Mouse (Mus musculus): ENCODE data around the gene 1700001F09Rik. TPM values are rescaled to one million over a fixed set of nuclear protein-coding genes. Genes with fewer than 3 reads are reported as not detected.
"Not testable (repeated sequence)": the region's sequence is repeated elsewhere in the genome, so short reads cannot be mapped to it uniquely, and the experiment has no call there.

Gene 1700001F09Rik
- polyA plus RNA-seq (2014; fragmentation: Nextera tagmentation; extraction: Ambion mirVana) = not detected in 2 replicates

DNA sequence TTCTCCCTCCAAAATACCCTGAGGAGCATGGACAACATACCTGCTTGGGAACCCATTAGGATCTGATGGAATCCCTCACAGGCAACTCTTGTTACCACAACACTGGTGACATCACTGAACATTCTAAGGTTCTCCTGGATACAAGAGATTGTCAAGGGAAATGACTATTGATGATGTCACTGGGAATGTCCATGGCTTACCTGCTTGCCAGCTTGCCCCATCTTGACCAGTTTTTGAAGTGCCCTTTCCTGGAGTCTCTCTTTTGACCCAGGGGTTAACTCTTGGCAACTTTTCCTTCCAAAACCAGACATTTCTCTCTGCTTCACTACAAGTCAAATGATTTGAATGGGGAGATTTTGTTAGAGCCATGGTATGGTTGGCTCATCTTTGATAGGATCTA is at the start of gene 1700001F09Rik:
Gene 1700001F09Rik, minus strand, starts transcription at position 101 of the 400 bp plus-strand sequence.
- not testable (repeated sequence) for H3K4me3 ChIP-seq (ENCODE audit: low read depth, low read length); H3K4me2 ChIP-seq (ENCODE audit: low read depth, severe bottlenecking); DNase-seq (ENCODE audit: low spot score); H3K27ac ChIP-seq (replicated peaks; ENCODE audit: low read depth, low read length); H3K9ac ChIP-seq (ENCODE audit: low read length); H3K27me3 ChIP-seq (ENCODE audit: control insufficient read depth, insufficient read depth, low read length); H3K9me3 ChIP-seq (ENCODE audit: control insufficient read depth, low read length); H3K4me1 ChIP-seq (ENCODE audit: control insufficient read depth, insufficient read depth, low read length); H3K36me3 ChIP-seq (ENCODE audit: control insufficient read depth, insufficient read depth, low read length); ATAC-seq (ENCODE audit: insufficient number of reproducible peaks, low FRiP score, low TSS enrichment, low read depth)

DNA sequence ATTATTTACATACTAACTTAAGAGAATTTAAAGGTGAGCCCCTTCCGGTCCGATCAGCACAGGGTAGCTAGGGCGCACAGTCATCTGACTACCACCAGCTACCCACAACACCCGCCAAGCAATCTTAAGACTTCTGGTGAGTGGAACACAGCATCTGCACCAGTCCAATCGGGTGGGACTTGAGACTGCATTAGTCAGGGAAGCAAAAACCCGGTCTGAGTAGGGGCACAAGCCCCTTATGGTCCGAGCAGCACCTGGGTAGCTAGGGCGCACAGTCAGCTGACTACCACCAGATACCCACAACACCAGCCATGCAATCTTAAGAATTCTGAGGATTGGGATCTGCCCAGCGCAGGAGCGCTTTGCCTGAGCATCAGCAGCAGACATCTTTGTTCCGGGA is 14.1 kb upstream of the 1700001F09Rik start:
- H3K27me3 ChIP-seq (ENCODE audit: control insufficient read depth, insufficient read depth, low read length); H3K27ac ChIP-seq (replicated peaks; ENCODE audit: low read depth, low read length); H3K4me1 ChIP-seq (ENCODE audit: control insufficient read depth, insufficient read depth, low read length); H3K4me2 ChIP-seq (ENCODE audit: low read depth, severe bottlenecking); DNase-seq (ENCODE audit: low spot score); H3K36me3 ChIP-seq (ENCODE audit: control insufficient read depth, insufficient read depth, low read length); H3K9ac ChIP-seq (ENCODE audit: low read length); H3K9me3 ChIP-seq (ENCODE audit: control insufficient read depth, low read length); ATAC-seq (ENCODE audit: insufficient number of reproducible peaks, low FRiP score, low TSS enrichment, low read depth); H3K4me3 ChIP-seq (ENCODE audit: low read depth, low read length): not testable (repeated sequence)
- 85% methylated on average over 11 of the region's 11 CpGs for WGBS

DNA sequence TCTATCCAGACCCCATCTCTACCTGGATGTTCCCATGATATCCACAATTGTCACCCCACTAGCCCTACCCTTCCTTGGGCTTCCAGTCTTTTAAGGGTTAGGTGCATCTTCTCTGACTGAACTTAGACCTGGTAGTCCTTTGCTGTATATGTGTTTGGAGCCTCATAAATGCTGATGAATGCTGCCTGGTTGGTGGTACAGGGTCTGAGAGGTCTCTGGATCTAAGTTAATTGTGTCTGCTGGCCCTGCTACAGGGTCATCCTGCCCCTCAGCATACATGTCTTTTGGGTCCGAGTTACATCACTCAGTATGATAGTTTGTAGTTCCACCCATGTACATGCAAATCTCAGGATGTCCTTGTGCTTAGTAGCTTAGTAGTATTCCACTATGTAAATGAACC is 11.6 kb upstream of the 1700001F09Rik start:
- WGBS = 100% methylated on average over 1 of the region's 1 CpGs
- H3K4me1 ChIP-seq (ENCODE audit: control insufficient read depth, insufficient read depth, low read length); ATAC-seq (ENCODE audit: insufficient number of reproducible peaks, low FRiP score, low TSS enrichment, low read depth); H3K36me3 ChIP-seq (ENCODE audit: control insufficient read depth, insufficient read depth, low read length); H3K27ac ChIP-seq (replicated peaks; ENCODE audit: low read depth, low read length); H3K4me3 ChIP-seq (ENCODE audit: low read depth, low read length); DNase-seq (ENCODE audit: low spot score); H3K9me3 ChIP-seq (ENCODE audit: control insufficient read depth, low read length); H3K4me2 ChIP-seq (ENCODE audit: low read depth, severe bottlenecking); H3K27me3 ChIP-seq (ENCODE audit: control insufficient read depth, insufficient read depth, low read length); H3K9ac ChIP-seq (ENCODE audit: low read length): not testable (repeated sequence)

DNA sequence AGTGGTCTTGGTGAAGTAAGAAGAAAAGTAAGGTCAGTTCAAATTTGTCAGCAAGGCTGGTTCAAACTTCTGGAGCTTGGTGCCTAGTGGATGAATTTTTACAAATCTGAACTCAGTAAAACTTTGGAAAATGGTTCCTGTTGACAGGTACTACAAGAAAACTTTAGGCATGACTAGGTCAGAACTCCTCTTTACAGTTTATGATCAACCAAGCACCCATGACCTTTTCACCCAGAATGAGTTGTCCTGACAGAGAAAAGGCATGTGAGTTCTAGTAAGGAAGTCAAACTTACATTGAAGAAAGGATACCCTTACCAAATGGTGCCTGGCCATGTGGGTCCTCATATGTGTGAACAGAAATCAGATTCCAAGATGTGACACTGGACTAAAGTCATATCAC is 9.9 kb upstream of the 1700001F09Rik start:
- H3K4me1 ChIP-seq (ENCODE audit: control insufficient read depth, insufficient read depth, low read length); H3K9me3 ChIP-seq (ENCODE audit: control insufficient read depth, low read length); H3K36me3 ChIP-seq (ENCODE audit: control insufficient read depth, insufficient read depth, low read length); H3K27ac ChIP-seq (replicated peaks; ENCODE audit: low read depth, low read length); H3K27me3 ChIP-seq (ENCODE audit: control insufficient read depth, insufficient read depth, low read length); ATAC-seq (ENCODE audit: insufficient number of reproducible peaks, low FRiP score, low TSS enrichment, low read depth); H3K4me3 ChIP-seq (ENCODE audit: low read depth, low read length); H3K9ac ChIP-seq (ENCODE audit: low read length); H3K4me2 ChIP-seq (ENCODE audit: low read depth, severe bottlenecking); DNase-seq (ENCODE audit: low spot score): not testable (repeated sequence)

DNA sequence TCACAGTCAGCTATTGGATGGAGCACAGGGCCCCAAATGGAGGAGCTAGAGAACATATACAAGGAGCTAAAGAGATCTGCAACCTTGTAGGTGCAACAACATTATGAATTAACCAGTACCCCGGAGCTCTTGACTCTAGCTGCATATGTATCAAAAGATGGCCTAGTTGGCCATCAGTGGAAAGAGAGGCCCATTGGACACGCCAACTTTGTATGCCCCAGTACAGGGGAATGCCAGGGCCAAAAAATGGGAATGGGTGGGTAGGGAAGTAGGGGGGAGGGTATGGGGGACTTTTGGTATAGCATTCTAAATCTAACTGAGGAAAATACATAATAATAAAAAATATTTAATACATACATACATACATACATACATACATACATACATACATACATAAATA is 5.3 kb upstream of the 1700001F09Rik start:
- ATAC-seq (ENCODE audit: insufficient number of reproducible peaks, low FRiP score, low TSS enrichment, low read depth); H3K9me3 ChIP-seq (ENCODE audit: control insufficient read depth, low read length); H3K27ac ChIP-seq (replicated peaks; ENCODE audit: low read depth, low read length); H3K9ac ChIP-seq (ENCODE audit: low read length); H3K36me3 ChIP-seq (ENCODE audit: control insufficient read depth, insufficient read depth, low read length); DNase-seq (ENCODE audit: low spot score); H3K27me3 ChIP-seq (ENCODE audit: control insufficient read depth, insufficient read depth, low read length); H3K4me1 ChIP-seq (ENCODE audit: control insufficient read depth, insufficient read depth, low read length); H3K4me2 ChIP-seq (ENCODE audit: low read depth, severe bottlenecking); H3K4me3 ChIP-seq (ENCODE audit: low read depth, low read length): not testable (repeated sequence)
- 75% methylated on average over 2 of the region's 2 CpGs for WGBS

DNA sequence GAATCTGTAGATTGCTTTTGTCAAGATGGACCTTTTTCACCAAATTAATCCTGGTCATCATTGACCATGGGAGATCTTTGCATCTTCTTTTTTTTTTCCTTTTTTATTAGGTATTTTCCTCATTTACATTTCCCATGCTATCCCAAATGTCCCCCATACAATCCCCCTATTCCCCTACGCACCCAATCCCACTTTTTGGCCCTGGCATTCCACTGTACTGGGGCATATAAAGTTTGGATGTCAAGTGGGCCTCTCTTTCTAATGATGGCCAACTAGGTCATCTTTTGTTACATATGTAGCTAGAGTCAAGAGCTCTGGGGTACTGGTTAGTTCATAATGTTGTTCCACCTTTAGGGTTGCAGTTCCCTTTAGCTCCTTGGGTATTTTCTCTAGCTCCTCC is 10.0 kb downstream of the 1700001F09Rik start:
- not testable (repeated sequence) for H3K4me3 ChIP-seq (ENCODE audit: low read depth, low read length); DNase-seq (ENCODE audit: low spot score); H3K27ac ChIP-seq (replicated peaks; ENCODE audit: low read depth, low read length); H3K27me3 ChIP-seq (ENCODE audit: control insufficient read depth, insufficient read depth, low read length); H3K4me2 ChIP-seq (ENCODE audit: low read depth, severe bottlenecking); H3K9me3 ChIP-seq (ENCODE audit: control insufficient read depth, low read length); ATAC-seq (ENCODE audit: insufficient number of reproducible peaks, low FRiP score, low TSS enrichment, low read depth); H3K4me1 ChIP-seq (ENCODE audit: control insufficient read depth, insufficient read depth, low read length); H3K9ac ChIP-seq (ENCODE audit: low read length); H3K36me3 ChIP-seq (ENCODE audit: control insufficient read depth, insufficient read depth, low read length)
- WGBS = 61% methylated on average over 1 of the region's 1 CpGs

DNA sequence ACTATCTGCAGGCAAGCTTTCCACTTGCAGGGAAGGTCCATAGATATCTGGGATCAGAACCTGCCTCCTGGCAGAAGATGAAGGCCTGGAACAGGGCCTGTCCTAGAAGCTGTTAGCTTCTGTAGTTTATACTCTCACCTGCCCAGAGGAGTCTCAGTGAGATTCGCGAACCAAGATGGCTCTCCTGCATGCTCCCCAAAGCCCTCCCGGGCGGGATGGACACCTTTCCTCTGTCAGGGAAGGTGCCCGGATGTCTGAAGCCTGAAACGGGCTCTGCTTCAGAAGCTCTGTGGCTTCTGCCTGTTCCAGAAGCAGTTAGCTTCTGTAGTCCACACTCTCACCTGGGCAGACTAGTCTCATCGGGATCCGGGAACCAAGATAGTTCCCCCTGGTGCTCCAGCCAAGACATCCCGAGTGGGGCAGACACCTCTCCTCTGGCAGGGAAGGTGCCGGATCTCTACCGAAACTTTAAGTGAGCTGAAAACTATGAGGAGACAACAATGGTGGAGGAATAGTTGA is 16.2 kb downstream of the 1700001F09Rik start:
- ATAC-seq (ENCODE audit: insufficient number of reproducible peaks, low FRiP score, low TSS enrichment, low read depth); H3K4me3 ChIP-seq (ENCODE audit: low read depth, low read length); H3K4me2 ChIP-seq (ENCODE audit: low read depth, severe bottlenecking); H3K36me3 ChIP-seq (ENCODE audit: control insufficient read depth, insufficient read depth, low read length); H3K4me1 ChIP-seq (ENCODE audit: control insufficient read depth, insufficient read depth, low read length); H3K27ac ChIP-seq (replicated peaks; ENCODE audit: low read depth, low read length); DNase-seq (ENCODE audit: low spot score); H3K9ac ChIP-seq (ENCODE audit: low read length); H3K27me3 ChIP-seq (ENCODE audit: control insufficient read depth, insufficient read depth, low read length); H3K9me3 ChIP-seq (ENCODE audit: control insufficient read depth, low read length): not testable (repeated sequence)
- 86% methylated on average over 9 of the region's 11 CpGs for WGBS

DNA sequence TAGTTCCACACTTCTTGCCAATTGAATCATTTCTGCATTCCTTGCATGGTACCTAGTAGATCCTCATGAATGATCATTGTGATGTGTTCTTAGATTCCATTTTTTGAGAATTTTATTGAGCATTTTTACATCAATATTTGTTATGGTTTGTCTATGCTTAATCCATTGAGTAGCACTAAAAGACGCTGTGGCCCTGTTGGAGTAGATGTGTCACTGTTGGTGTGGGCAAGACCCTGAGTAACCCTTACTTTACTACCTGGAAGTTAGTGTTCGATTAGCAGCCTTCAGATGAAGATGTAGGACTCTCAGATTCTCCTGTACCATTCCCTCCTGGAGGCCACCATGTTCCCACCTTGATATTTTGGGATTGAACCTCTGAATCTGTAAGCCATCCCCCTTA is 19.0 kb downstream of the 1700001F09Rik start:
- 79% methylated on average over 2 of the region's 2 CpGs for WGBS
- not testable (repeated sequence) for H3K9me3 ChIP-seq (ENCODE audit: control insufficient read depth, low read length); H3K36me3 ChIP-seq (ENCODE audit: control insufficient read depth, insufficient read depth, low read length); H3K27me3 ChIP-seq (ENCODE audit: control insufficient read depth, insufficient read depth, low read length); H3K4me2 ChIP-seq (ENCODE audit: low read depth, severe bottlenecking); H3K4me1 ChIP-seq (ENCODE audit: control insufficient read depth, insufficient read depth, low read length); H3K9ac ChIP-seq (ENCODE audit: low read length); H3K4me3 ChIP-seq (ENCODE audit: low read depth, low read length); DNase-seq (ENCODE audit: low spot score); ATAC-seq (ENCODE audit: insufficient number of reproducible peaks, low FRiP score, low TSS enrichment, low read depth); H3K27ac ChIP-seq (replicated peaks; ENCODE audit: low read depth, low read length)

DNA sequence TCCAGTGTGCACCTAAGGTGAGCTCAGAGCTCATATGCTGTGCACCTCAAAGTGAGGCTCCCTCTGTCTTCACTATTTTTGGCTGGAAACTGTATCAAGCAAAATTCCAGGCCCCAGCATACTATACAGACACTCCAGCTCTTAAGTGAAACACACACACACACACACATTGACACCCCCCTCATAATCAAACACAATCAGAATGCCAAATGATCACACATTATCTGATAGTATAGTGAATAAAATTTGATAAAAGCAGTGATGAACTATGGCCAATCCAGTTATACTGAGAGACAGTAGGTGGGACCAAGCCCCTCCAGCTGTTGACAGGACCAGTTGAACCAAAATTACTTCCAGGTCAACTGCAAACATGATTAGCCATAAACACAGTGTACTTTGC is 28.1 kb downstream of the 1700001F09Rik start:
- not testable (repeated sequence) for H3K9ac ChIP-seq (ENCODE audit: low read length); H3K4me2 ChIP-seq (ENCODE audit: low read depth, severe bottlenecking); H3K36me3 ChIP-seq (ENCODE audit: control insufficient read depth, insufficient read depth, low read length); H3K9me3 ChIP-seq (ENCODE audit: control insufficient read depth, low read length); H3K4me3 ChIP-seq (ENCODE audit: low read depth, low read length); H3K27me3 ChIP-seq (ENCODE audit: control insufficient read depth, insufficient read depth, low read length); H3K4me1 ChIP-seq (ENCODE audit: control insufficient read depth, insufficient read depth, low read length); H3K27ac ChIP-seq (replicated peaks; ENCODE audit: low read depth, low read length); DNase-seq (ENCODE audit: low spot score); ATAC-seq (ENCODE audit: insufficient number of reproducible peaks, low FRiP score, low TSS enrichment, low read depth)
